Mouse (Mus musculus) bone marrow, adult 2 months (tissue): ENCODE results near the gene Mybpc2. TPM values are rescaled to one million over a fixed set of nuclear protein-coding genes. Genes with fewer than 3 reads are reported as not detected.

Experiments used
- H3K27ac ChIP-seq: fragments of 200-500 bp; 2 replicates; pipeline ENCODE4 v1.5.1; 2012; ENCODE audit warnings: low read depth, mild to moderate bottlenecking, control low read depth, inconsistent platforms, low read length; ENCODE audit not compliant: control insufficient read depth, poor library complexity, insufficient read depth
- H3K4me1 ChIP-seq: fragments of 200-500 bp; 2 replicates; pipeline ENCODE4 v1.6.1; 2011; ENCODE audit warnings: low read length; ENCODE audit not compliant: control insufficient read depth, insufficient read depth
- H3K4me3 ChIP-seq: fragments of 200-500 bp; replicated peaks from 2 replicates; pipeline ENCODE3; 2011; ENCODE audit warnings: mild to moderate bottlenecking, low read depth, low read length, control low read depth; ENCODE audit not compliant: control insufficient read depth
- CTCF ChIP-seq: fragments of 200-500 bp; IDR thresholded peaks from 2 replicates; pipeline ENCODE4 v1.5.1; 2011; ENCODE audit warnings: low read length, control low read depth; ENCODE audit not compliant: control insufficient read depth, insufficient read depth
- POLR2A ChIP-seq: fragments of 200-500 bp; IDR thresholded peaks from 2 replicates; pipeline ENCODE4 v1.6.1; 2011; ENCODE audit warnings: low read depth, mild to moderate bottlenecking, control low read depth, low read length, borderline replicate concordance; ENCODE audit not compliant: control insufficient read depth
- WGBS: fragments of 180-500 bp; shearing (Covaris S2); methylation state at CpG from one replicate; pipeline ENCODE4 v1.1.7; 2018; 5-methylcytosine and 5-hydroxymethylcytosine counted together
- polyA plus RNA-seq: library from polyadenylated mRNA; stranded (reverse); fragments of >200 nt; gene quantifications from 2 replicates; pipeline ENCODE4 v1.2.4, GENCODE M21; 2011; ENCODE audit warnings: low replicate concordance; ENCODE audit not compliant: missing spikeins, insufficient read depth, insufficient read length

Mybpc2 gene
- polyA plus RNA-seq, 1 experiment = 5.4 TPM

GRCm38 (mm10) chr7:44470696-44471612, 53.5 kb downstream of the Mybpc2 start:
- peak overlapping the region; percentile 80 for H3K27ac ChIP-seq
- H3K4me3 ChIP-seq = no peak overlapping the region
- 89% methylated on average over 16 of the region's 16 CpGs for WGBS
- no peak for TF ChIP-seq CTCF
- TF ChIP-seq POLR2A = no peak
- peaks cover 1% of the 10 kb centered on the region for H3K4me1 ChIP-seq

GRCm38 (mm10) chr7:44469677-44470675, 54.5 kb downstream of the Mybpc2 start:
- peak overlapping the region; percentile 80 for H3K27ac ChIP-seq
- TF ChIP-seq POLR2A (peak; percentile 55; the same call in 1 of the 2 replicates), CTCF (no peak)

DNA sequence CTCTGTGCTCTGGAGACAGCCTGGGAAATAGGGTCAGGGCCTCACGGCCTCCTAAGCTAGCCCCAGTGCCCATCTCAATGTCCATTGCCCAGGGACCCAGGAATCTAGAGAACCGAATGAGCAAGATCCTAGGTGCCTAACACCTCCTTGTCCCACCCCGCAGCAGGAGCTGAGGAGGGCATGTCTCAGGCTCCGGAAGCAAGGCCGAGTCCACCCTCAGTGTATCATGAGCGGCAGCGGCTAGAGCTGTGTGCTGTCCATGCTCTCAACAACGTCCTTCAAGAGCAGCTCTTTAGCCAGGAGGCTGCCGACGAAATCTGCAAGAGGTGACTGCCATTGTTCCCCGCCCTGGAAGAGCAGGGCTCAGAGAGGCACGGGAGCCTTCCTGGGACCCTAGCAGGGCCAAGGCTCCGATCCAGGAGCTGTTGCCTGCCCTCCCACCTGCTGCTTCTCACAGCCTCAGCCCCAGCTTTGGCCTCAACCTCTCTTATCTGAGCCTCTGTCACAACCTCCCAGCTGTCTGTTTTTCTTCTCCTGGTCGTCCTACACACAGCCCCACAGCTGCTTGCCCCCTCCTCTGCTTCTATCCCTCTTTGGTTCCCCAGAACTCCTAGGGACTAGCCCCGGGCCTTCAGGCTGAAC, 55.7 kb downstream of the Mybpc2 start:
- TF ChIP-seq CTCF (no peak), POLR2A (0 out of 2 replicates have a peak, but pooled peaks have one; percentile 6)
- peak overlapping the region; percentile 72 for H3K4me3 ChIP-seq
- WGBS = 72% methylated on average over 15 of the region's 15 CpGs
- peak overlapping the region; percentile 56 for H3K27ac ChIP-seq
- H3K4me1 ChIP-seq = peaks cover 1% of the 10 kb centered on the region

More at GRCm38 (mm10) chr7:44469677-44470675, 54.5 kb downstream of the Mybpc2 start:
- WGBS = 76% methylated on average over 16 of the region's 16 CpGs
- Histone ChIP-seq H3K4me3 (peak overlapping the region; percentile 8), H3K4me1 (peaks cover 1% of the 10 kb centered on the region)

- TF ChIP-seq CTCF (no peak), POLR2A (peak; percentile 80; the same call in 1 of the 2 replicates)
- no peaks in the 10 kb centered on the region; the same call in 1 of the 2 replicates for H3K4me1 ChIP-seq
- H3K4me3 ChIP-seq = peak within 1 kb of the TSS; percentile 72
- peak within 1 kb of the TSS; percentile 56 for H3K27ac ChIP-seq
- WGBS = under 1% methylated on average over 42 of the region's 42 CpGs
Measured at GRCm38 (mm10) chr7:44467811-44468411, 56.5 kb downstream of the Mybpc2 start, which contains the start of gene Josd2. TSS of gene Josd2 (plus strand) at chr7:44467980.

DNA sequence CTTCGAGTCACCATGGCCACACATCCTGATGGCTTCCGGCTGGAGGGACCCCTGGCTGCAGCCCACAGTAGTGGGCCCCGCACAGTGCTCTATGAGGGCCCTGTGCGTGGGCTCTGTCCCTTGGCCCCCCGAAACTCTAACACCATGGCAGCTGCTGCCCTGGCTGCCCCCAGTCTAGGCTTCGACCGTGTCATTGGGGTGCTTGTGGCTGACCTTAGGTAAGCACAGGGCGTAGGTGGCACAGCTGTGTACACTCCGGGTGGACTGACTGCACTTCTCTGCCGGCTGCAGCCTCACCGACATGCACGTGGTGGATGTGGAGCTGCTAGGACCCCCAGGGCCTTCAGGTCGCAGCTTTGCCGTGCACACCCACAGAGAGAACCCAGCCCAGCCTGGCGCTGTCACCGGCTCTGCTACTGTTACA, 57.6 kb downstream of the Mybpc2 start:
- no peak overlapping the region for H3K4me3 ChIP-seq
- TF ChIP-seq CTCF = no peak
- no peak for TF ChIP-seq POLR2A
- H3K27ac ChIP-seq = no peak overlapping the region
- WGBS = 89% methylated on average over 16 of the region's 16 CpGs
- H3K4me1 ChIP-seq = no peaks in the 10 kb centered on the region; the same call in 1 of the 2 replicates

DNA sequence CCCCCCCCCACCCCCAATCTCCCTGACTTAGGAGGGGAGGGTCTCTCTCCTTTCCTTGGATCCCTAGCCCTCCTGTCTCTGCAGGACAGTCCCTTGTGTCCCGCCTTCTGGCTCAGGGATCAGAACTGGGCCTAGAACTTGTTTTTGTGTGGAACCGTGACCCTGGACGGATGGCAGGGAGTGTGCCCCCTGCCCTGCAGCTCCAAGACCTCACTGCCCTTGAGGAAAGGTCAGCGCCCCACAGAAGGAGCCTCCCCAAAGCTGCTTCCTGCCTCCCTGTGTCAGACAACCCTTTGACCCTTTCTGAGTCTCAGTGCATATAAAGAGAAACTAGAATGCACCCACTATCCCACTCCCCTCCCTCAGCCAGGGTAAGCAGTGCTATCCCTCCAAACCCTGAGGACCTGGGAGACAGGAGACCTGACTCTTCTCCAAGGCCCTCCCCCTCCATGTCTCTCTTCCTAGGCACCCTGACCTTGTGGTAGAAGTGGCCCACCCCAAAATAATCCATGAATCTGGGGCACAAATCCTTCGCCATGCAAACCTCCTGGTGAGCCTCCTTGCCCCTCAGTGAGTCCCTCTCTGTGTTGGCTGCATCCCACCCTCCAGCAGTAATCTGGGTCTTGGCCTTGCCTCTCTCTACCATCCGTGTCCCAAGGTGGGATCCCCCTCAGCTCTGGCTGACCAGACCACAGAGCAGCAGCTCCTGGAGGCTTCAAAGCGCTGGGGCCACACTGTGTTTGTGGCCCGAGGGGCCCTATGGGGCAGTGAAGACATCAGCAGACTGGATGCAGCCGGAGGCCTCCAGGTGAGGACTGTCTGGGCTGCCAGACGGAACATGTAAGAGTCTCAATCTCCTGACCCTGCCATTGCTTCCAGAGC, 58.2 kb downstream of the Mybpc2 start:
- TF ChIP-seq CTCF (no peak), POLR2A (no peak)
- H3K4me1 ChIP-seq = no peaks in the 10 kb centered on the region; the same call in 1 of the 2 replicates
- no peak overlapping the region for H3K4me3 ChIP-seq
- 81% methylated on average over 10 of the region's 10 CpGs for WGBS
- no peak overlapping the region for H3K27ac ChIP-seq

DNA sequence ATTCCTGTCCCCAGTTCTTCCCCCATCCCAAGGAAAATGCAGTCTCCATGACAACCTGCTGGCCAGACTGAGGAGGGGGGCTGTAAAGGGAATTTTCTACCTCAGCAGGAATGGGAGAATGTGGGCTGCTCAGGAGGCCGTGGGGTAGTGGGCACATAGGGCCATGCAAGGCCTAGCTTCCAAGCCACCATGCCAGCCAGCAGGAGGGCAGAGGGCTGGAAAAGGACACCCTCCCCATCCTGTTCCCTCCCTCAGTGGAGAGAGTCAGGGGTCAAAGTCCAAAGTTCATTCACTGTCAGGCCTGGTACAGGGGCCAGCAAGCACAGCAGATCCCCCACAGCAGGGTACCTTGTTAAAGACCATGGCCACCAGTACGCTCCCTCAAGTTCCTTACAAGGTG, 59.3 kb downstream of the Mybpc2 start, which contains the start of gene Aspdh:
Gene Aspdh (plus strand): TSS at position 281 of the 400 bp plus-strand sequence.
- no peak for TF ChIP-seq POLR2A
- no peak for TF ChIP-seq CTCF
- 62% methylated on average over 2 of the region's 2 CpGs for WGBS
- Histone ChIP-seq H3K27ac (no peak within 1 kb of the TSS), H3K4me3 (no peak within 1 kb of the TSS), H3K4me1 (no peaks in the 10 kb centered on the region; the same call in 1 of the 2 replicates)
